Mouse (Mus musculus) v-Abl transformed pro-B cells (cell line): ENCODE results near the gene Pde10a.

Experiments
- in situ Hi-C, 2 experiments: fragments of 400-800 bp; cut with MboI; formaldehyde crosslinking; loops; one replicate each; pipeline ENCODE4 v1.15.1; 2025; ENCODE audit not compliant: unreplicated experiment in 2 of 2

Pde10a gene

GRCm38 (mm10) chr17:8724464-8724974, 199.3 kb downstream of the Pde10a start:
- in situ Hi-C loops, result no loop called here

- in situ Hi-C loops, result no loop called here
These were observed 203.5 kb downstream of the Pde10a start for GRCm38 (mm10) chr17:8728646-8729045.

GRCm38 (mm10) chr17:8729808-8730207, 204.6 kb downstream of the Pde10a start:
- in situ Hi-C loops, result no loop called here

- in situ Hi-C loops, result no loop called here
These were observed 205.9 kb downstream of the Pde10a start for GRCm38 (mm10) chr17:8731073-8731472.

GRCm38 (mm10) chr17:8736259-8736658, 211.1 kb downstream of the Pde10a start:
- in situ Hi-C loops, result no loop called here

GRCm38 (mm10) chr17:8742772-8743171, 217.6 kb downstream of the Pde10a start:
- in situ Hi-C loops, result loop anchor here in 1 of 2 experiments (10.0 kb wide), 1 partner anchor 128 kb away; no protein-coding TSS in a partner anchor

GRCm38 (mm10) chr17:8745334-8745733, 220.2 kb downstream of the Pde10a start:
- in situ Hi-C loops, result loop anchor here in 1 of 2 experiments (10.0 kb wide), 1 partner anchor 131 kb away; no protein-coding TSS in a partner anchor

- in situ Hi-C loops, result loop anchor here in 1 of 2 experiments (10.0 kb wide), 1 partner anchor 135 kb away; no protein-coding TSS in a partner anchor
These were observed 224.3 kb downstream of the Pde10a start for GRCm38 (mm10) chr17:8749426-8749825.

GRCm38 (mm10) chr17:8757576-8757975, 232.4 kb downstream of the Pde10a start:
- in situ Hi-C loops, result no loop called here

GRCm38 (mm10) chr17:8763248-8763647, 238.1 kb downstream of the Pde10a start:
- in situ Hi-C loops, result no loop called here

- in situ Hi-C loops, result no loop called here
These were observed 240.9 kb downstream of the Pde10a start for GRCm38 (mm10) chr17:8765987-8766576.

GRCm38 (mm10) chr17:8769155-8769554, 244.0 kb downstream of the Pde10a start:
- in situ Hi-C loops, result no loop called here

GRCm38 (mm10) chr17:8773391-8773790, 248.2 kb downstream of the Pde10a start:
- in situ Hi-C loops, result no loop called here

GRCm38 (mm10) chr17:8774301-8774700, 249.1 kb downstream of the Pde10a start:
- in situ Hi-C loops, result no loop called here

GRCm38 (mm10) chr17:8775571-8776161, 250.5 kb downstream of the Pde10a start:
- in situ Hi-C loops, result no loop called here

- in situ Hi-C loops, result no loop called here
These were observed 252.5 kb downstream of the Pde10a start for GRCm38 (mm10) chr17:8777710-8778109.

GRCm38 (mm10) chr17:8778839-8779238, 253.7 kb downstream of the Pde10a start:
- in situ Hi-C loops, result no loop called here

- in situ Hi-C loops, result no loop called here
These were observed 255.3 kb downstream of the Pde10a start for GRCm38 (mm10) chr17:8780484-8780883.

GRCm38 (mm10) chr17:8781040-8781439, 255.9 kb downstream of the Pde10a start:
- in situ Hi-C loops, result no loop called here

- in situ Hi-C loops, result no loop called here
These were observed 256.4 kb downstream of the Pde10a start for GRCm38 (mm10) chr17:8781576-8781975.

- in situ Hi-C loops, result no loop called here
These were observed 260.7 kb downstream of the Pde10a start for GRCm38 (mm10) chr17:8785908-8786307.

GRCm38 (mm10) chr17:8786484-8786883, 261.3 kb downstream of the Pde10a start:
- in situ Hi-C loops, result no loop called here
